Mouse (Mus musculus): ENCODE data around the gene Rab11fip3.

Gene Rab11fip3

DNA sequence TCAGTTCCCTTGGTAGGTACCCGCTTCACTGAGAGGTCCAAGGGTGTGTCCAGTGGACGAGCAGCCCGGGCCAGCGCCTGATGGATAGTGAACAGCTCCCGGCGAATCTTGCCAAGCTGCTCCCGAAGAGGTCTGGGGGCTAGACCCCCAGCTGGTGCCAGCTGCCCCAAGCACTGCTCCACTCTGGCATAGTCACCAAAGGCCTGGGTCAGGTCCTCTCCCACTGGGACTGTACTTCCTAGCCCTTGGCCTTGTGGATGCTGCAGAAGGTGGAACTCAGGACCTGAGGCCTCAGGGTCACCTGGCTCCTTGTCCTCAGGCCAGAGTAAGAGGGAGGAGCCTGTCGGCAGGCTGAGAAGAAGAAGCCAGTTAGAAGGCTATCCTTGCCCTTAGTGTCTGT lies 122.5 kb downstream of the Rab11fip3 start:
- no peak for TF ChIP-seq GATA4 (IDR thresholded peaks at IDR 0.05; ENCODE audit: insufficient replicate concordance, low read length)

DNA sequence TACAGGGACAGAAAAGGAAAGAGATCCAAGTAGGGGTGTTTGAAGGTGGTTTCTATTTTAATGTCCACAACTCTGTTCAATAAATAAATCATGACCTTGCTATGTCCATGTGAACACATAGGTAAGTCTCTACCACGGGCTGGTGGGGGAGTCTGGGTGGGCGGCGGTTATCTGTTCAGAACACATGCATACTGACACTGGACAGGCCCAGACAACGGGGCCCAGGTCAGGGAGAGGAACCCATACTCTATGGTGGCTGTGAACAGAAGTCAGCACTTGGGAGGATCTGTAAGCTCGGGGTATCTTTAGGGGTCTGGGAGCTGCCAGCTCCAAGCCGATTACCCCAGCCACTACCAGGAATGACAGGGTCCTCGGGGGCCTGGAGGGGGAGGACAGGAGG lies 123.0 kb downstream of the Rab11fip3 start:
- no peak for TF ChIP-seq GATA4 (IDR thresholded peaks at IDR 0.05; ENCODE audit: insufficient replicate concordance, low read length)

DNA sequence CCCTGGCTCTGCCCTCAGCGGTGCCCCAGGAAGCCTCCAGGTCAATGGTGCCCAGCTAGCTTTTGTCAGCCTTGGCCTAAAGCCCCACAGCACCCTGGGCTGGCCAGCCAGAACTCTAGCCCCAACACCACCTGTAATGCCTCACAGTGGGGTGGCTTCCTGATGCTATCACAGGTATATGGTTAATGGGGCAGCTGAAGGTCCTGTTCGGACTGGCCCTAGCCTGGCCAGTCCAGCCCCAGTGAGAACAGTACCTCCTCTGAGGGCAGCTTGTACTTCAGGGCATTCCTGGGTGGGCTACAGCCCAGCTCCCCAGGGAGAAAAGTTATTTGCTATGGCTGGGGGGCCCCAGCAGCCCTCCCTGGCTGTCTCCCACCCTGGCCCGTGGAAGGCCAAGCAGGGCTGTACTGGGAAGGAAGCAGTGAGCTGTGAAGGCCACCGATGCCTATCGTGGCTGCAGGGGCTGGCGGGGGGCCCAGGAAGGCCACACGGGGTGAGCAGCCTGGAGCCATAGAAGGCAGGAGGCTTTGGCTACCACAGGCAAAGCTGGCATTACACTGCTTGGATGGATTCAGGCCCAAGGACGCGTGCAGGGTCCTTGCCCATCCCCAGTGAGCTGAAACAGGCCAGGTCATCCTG lies 123.7 kb downstream of the Rab11fip3 start:
- no peak for TF ChIP-seq GATA4 (IDR thresholded peaks at IDR 0.05; ENCODE audit: insufficient replicate concordance, low read length)

DNA sequence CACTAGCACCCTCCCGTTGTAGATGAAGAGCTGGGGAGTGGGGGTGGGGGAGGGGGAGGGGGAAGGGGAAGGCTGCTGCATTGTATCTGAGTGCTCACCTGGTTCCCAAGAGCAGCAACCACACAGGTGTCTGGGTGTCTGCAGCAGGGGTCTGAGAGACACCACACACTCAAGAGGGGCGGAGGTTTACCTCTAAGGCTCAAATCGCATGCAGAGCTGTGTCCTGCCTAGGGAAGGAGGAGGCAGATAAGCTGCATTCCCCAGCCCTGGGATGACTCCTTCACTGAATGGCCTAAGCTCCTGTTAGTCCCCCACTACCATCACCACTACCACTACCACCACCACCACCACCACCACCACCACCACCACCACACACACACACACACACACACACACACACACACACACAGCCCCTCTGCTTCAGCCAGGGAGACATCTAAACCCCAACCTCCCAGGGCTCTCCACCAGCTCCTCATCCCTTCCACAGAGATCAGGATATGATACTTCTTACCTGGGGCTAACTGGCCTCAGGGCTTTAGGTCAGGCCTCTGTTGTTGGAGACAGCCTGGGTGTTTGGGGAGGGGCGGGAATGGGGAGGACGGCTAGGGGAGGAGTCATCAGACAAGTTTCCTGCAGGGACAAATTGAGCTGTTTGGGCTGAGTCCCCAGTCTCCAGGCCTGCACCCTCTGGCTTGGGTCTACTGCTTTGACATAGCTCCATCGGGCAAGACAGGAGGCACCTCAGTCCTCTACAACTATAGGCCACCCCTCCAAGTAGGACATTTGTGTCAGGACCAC lies 124.8 kb downstream of the Rab11fip3 start, which contains the start of the genes Pigq and Nhlrc4:
TSS of gene Pigq (minus strand) at position 571 of the 798 bp plus-strand sequence.
TSS of gene Nhlrc4 (minus strand) at position 596 of the 798 bp plus-strand sequence.
- no peak for TF ChIP-seq GATA4 (IDR thresholded peaks at IDR 0.05; ENCODE audit: insufficient replicate concordance, low read length)

DNA sequence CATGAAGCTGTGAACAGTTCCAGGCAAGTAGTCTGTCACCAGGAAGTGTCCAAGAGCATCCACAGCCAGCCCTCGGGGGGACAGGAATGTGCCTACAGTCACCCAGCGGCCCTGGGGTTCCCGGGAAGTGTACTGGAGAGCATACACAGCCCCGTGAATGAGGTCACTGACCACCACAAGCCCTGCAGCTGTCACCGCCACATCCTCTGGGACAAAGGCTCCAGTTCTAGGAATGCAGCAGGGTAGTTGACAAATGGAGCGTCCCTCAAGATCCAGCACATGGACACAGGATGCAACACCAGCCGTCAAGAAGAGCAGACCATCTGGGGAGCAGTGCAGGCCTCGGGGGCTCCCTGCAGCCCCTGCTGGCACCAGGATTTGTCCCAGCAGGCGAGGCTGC lies 125.6 kb downstream of the Rab11fip3 start:
- TF ChIP-seq GATA4 (IDR thresholded peaks at IDR 0.05; ENCODE audit: insufficient replicate concordance, low read length): no peak

DNA sequence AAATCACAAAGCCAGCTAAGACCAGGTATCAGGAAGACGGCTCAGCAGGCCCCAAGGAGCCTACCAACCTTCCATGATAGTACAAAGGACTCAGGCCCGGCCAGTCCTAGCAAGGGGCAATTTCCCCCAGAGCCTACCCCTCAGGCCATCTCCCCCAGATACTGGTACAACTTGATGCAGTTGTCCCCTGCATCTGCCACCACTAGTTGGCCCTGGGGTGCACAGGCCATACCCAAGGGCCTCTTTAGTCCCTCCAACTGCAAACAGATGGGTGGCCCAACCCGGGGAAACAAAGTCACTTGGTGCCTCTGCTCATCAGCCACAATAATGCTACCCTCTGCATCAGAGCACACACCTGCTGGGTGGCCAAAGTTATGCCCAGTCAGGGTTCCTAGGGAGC lies 126.1 kb downstream of the Rab11fip3 start:
- TF ChIP-seq GATA4 (IDR thresholded peaks at IDR 0.05; ENCODE audit: insufficient replicate concordance, low read length): no peak

DNA sequence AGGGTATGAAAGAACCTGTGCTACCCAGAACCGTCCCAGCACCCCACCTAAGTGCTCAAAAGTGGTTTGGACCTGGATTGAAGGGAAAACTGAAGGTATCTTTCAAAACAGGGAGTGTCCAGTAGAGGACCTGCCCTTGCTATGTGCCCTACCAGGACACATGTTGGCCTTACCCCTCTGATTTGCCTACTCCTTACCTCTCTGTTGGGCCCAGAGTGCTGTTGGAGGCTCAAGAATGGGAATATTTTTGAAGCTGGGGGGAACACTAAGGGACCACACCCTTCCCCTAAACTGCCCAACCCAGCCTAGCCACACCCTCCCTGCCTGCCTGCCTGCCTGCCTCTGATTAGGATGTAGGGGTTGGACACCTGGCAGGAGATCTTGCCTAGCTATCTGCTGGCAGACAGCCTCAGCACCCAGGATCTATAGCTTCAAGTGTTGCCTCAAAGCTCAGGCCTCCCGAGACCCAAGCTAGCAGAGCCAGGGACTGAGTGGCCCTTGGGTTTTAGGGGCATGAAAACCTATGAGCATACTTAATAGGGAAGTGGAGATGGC lies 126.7 kb downstream of the Rab11fip3 start:
- no peak for TF ChIP-seq GATA4 (IDR thresholded peaks at IDR 0.05; ENCODE audit: insufficient replicate concordance, low read length)

DNA sequence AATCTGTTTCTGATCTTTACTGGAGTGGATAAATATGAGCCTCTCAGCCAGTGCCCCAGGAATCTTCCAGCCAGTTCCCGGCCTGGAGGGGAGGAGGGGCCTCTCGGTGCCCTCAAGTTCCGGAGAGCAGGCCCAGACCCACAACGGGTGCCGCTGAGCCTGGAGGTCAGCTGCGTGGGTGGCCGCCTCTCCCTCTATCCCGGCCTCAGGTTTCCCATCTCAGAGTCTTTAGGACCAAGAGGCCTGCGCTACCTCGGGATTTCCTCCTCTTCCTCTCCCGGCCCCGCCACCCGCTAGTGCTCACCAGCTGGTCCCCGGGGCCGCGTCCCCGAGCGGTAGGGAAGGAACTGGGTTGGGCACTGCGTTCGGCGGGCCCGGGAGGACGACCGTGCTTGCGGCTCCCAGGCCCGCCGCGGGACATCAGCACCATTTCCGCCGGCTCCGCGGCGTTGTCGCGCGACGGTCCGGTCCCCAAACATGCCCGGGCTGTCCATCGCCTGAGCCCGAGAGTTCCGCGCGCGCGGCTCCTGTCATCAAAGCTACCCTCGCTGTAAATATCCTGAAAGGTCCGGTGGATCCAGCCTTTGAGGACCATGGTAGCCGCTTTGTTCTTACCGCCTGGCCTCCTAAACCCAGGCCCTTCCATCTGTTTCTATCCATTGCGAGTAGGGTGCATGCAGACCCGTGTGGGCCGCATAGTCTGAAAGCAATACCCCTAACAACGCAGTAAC lies 127.7 kb downstream of the Rab11fip3 start:
- peak; percentile 39; the same call in 1 of the 2 replicates for TF ChIP-seq GATA4 (IDR thresholded peaks at IDR 0.05; ENCODE audit: insufficient replicate concordance, low read length)

All from liver, adult (tissue).